Mouse (Mus musculus): ENCODE data around the gene Abhd14a. TPM values are rescaled to one million over a fixed set of nuclear protein-coding genes. Genes with fewer than 3 reads are reported as not detected.

The Abhd14a gene
- polyA plus RNA-seq, 2 experiments, result 14.3 to 16.4 TPM

DNA sequence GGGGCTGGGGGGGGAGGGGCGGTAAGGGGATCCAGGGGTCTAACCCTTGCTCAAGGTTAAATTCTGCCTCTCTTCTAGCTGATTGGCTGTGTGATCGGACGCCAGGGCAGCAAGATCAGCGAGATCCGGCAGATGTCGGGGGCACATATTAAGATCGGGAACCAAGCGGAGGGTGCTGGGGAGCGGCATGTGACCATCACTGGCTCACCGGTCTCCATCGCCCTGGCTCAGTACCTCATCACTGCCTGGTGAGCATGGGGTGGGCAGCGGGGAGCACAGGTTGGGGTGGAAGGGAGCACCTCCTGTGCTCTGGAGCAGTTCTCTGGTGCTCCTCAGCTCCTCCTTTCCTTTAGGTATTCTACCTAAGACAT is 14.9 kb upstream of the Abhd14a start:
- Histone ChIP-seq H3K27me3 (ENCODE audit: control insufficient read depth, insufficient read depth, low read length) (peaks cover 20% of the 10 kb centered on the region), H3K4me1 (replicated peaks; ENCODE audit: control insufficient read depth in 2 of 2, insufficient read depth in 2 of 2, low read length in 1 of 2) (no peaks in the 10 kb centered on the region), H3K4me2 (ENCODE audit: low read depth) (no peak overlapping the region), H3K9ac (replicated peaks) (no peak overlapping the region), H3K27ac (no peak overlapping the region), H3K36me3 (replicated peaks; ENCODE audit: control insufficient read depth, insufficient read depth, low read depth) (no peaks in the 10 kb centered on the region), H3K4me3 (ENCODE audit: insufficient read depth in 1 of 2, low read depth in 2 of 2, low read length in 2 of 2) (no peak overlapping the region), H3K9me3 (ENCODE audit: control insufficient read depth, low read length) (no peaks in the 10 kb centered on the region)
- TF ChIP-seq EP300 (IDR thresholded peaks at IDR 0.05; ENCODE audit: low read depth), result no peak
- no peak for TF ChIP-seq CTCF (IDR thresholded peaks at IDR 0.05; ENCODE audit: low read depth)
- WGBS (ENCODE audit: insufficient replicate concordance), result 84% methylated on average over 12 of the region's 12 CpGs
- ATAC-seq (ENCODE audit: insufficient read depth) (no peak), DNase-seq (ENCODE audit: low read depth in 3 of 3, low spot score in 3 of 3) (no peak)

DNA sequence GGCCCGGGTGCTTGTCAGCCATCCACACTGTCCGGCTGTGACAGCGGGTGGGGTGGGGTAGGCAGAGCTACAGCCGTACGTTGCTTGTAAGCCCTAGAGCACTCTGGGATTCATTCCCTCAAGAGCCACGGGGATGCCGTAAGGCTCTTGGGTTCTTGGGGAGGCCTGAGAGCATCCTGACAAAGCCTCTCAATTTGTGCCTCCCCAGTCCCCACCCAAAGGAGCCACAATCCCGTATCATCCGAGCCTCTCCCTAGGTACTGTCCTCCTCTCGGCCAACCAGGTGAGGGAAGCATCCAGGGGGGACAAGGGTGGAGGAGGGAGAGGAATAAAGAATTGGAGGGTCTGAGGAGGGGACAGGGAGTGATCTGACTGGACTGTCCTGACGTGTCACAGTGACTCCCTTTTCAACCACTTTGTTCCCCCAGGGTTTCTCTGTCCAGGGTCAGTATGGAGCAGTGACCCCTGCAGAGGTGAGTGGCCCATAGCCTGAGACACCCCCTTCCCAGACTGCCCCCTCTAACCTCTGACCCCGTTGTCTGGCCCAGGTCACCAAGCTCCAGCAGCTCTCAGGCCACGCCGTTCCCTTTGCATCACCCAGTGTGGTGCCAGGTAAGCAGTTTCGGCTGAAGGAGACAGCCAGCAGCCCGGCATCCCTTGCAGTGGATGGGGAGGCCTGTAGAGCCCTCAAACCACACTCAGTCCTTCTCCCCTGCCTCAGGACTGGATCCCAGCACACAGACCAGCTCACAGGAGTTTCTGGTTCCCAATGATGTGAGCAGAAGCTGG is 14.4 kb upstream of the Abhd14a start:
- Histone ChIP-seq H3K4me2 (ENCODE audit: low read depth) (no peak overlapping the region), H3K4me3 (ENCODE audit: insufficient read depth in 1 of 2, low read depth in 2 of 2, low read length in 2 of 2) (no peak overlapping the region), H3K27ac (no peak overlapping the region), H3K4me1 (replicated peaks; ENCODE audit: control insufficient read depth in 2 of 2, insufficient read depth in 2 of 2, low read length in 1 of 2) (no peaks in the 10 kb centered on the region), H3K27me3 (ENCODE audit: control insufficient read depth, insufficient read depth, low read length) (peaks cover 20% of the 10 kb centered on the region), H3K9me3 (ENCODE audit: control insufficient read depth, low read length) (no peaks in the 10 kb centered on the region), H3K36me3 (replicated peaks; ENCODE audit: control insufficient read depth, insufficient read depth, low read depth) (no peaks in the 10 kb centered on the region), H3K9ac (replicated peaks) (no peak overlapping the region)
- WGBS (ENCODE audit: insufficient replicate concordance), result 73% methylated on average over 16 of the region's 16 CpGs
- TF ChIP-seq CTCF (IDR thresholded peaks at IDR 0.05; ENCODE audit: low read depth) (no peak), EP300 (IDR thresholded peaks at IDR 0.05; ENCODE audit: low read depth) (no peak)
- ATAC-seq (ENCODE audit: insufficient read depth), result no peak
- DNase-seq (ENCODE audit: low read depth in 3 of 3, low spot score in 3 of 3), result no peak

DNA sequence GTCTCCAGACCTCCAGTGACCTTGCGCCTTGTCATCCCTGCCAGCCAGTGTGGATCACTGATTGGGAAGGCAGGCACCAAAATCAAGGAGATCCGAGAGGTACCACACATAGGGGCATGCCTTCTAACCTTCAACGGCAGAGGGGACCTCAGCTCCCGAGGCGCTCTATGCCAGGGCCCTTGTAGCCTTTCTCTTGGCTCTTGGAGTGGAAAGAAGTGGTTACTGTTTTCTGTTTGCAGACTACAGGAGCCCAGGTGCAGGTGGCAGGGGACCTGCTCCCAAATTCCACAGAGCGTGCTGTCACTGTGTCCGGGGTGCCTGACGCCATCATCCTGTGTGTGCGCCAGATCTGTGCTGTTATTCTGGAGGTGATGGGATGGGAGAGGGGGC is 13.5 kb upstream of the Abhd14a start:
- no peaks in the 10 kb centered on the region for H3K36me3 ChIP-seq (replicated peaks; ENCODE audit: control insufficient read depth, insufficient read depth, low read depth)
- WGBS (ENCODE audit: insufficient replicate concordance), result 76% methylated on average over 9 of the region's 9 CpGs
- no peaks in the 10 kb centered on the region for H3K9me3 ChIP-seq (ENCODE audit: control insufficient read depth, low read length)
- ATAC-seq (ENCODE audit: insufficient read depth) (no peak), DNase-seq (ENCODE audit: low read depth in 3 of 3, low spot score in 3 of 3) (no peak)
- no peak overlapping the region for H3K4me2 ChIP-seq (ENCODE audit: low read depth)
- TF ChIP-seq EP300 (IDR thresholded peaks at IDR 0.05; ENCODE audit: low read depth) (no peak), CTCF (IDR thresholded peaks at IDR 0.05; ENCODE audit: low read depth) (no peak)
- no peak overlapping the region for H3K9ac ChIP-seq (replicated peaks)
- no peaks in the 10 kb centered on the region for H3K4me1 ChIP-seq (replicated peaks; ENCODE audit: control insufficient read depth in 2 of 2, insufficient read depth in 2 of 2, low read length in 1 of 2)
- H3K4me3 ChIP-seq (ENCODE audit: insufficient read depth in 1 of 2, low read depth in 2 of 2, low read length in 2 of 2), result no peak overlapping the region
- peaks cover 18% of the 10 kb centered on the region for H3K27me3 ChIP-seq (ENCODE audit: control insufficient read depth, insufficient read depth, low read length)
- H3K27ac ChIP-seq, result no peak overlapping the region

DNA sequence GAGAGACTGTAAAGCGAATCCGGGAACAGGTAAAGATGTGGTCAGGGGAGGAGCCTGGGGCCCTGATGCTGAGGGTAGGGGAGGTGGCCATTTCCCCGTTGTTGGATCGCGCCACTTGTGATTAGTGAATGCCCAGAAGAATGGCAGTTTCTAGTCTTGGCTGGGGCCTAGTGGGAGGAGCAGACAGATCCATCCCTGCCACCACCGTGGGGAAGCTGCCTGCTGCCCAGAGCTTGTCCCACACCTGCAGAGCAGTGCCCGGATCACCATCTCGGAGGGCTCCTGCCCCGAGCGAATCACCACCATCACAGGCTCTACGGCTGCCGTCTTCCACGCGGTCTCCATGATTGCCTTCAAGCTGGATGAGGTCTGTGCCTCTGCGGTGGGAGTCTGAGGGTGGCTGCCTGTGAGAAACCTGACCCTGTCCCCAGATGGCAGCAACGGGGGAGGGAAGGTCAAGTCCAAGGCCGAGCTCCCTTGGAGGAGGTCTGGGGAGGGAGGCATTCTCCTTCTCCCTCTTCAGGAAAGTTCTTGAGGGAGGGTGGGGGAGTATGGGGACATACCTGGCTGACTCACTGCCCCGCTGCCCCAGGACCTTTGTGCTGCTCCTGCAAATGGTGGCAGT is 13.0 kb upstream of the Abhd14a start:
- Histone ChIP-seq H3K4me2 (ENCODE audit: low read depth) (no peak overlapping the region), H3K27ac (no peak overlapping the region), H3K4me3 (ENCODE audit: insufficient read depth in 1 of 2, low read depth in 2 of 2, low read length in 2 of 2) (no peak overlapping the region), H3K4me1 (replicated peaks; ENCODE audit: control insufficient read depth in 2 of 2, insufficient read depth in 2 of 2, low read length in 1 of 2) (peaks cover 0 to 3% of the 10 kb centered on the region in 2 experiments; a peak in 1 of 4 replicates), H3K27me3 (ENCODE audit: control insufficient read depth, insufficient read depth, low read length) (peaks cover 13% of the 10 kb centered on the region), H3K36me3 (replicated peaks; ENCODE audit: control insufficient read depth, insufficient read depth, low read depth) (no peaks in the 10 kb centered on the region), H3K9ac (replicated peaks) (no peak overlapping the region), H3K9me3 (ENCODE audit: control insufficient read depth, low read length) (no peaks in the 10 kb centered on the region)
- WGBS (ENCODE audit: insufficient replicate concordance), result 76% methylated on average over 18 of the region's 18 CpGs
- ATAC-seq (ENCODE audit: insufficient read depth), result no peak
- no peak for DNase-seq (ENCODE audit: low read depth in 3 of 3, low spot score in 3 of 3)
- TF ChIP-seq CTCF (IDR thresholded peaks at IDR 0.05; ENCODE audit: low read depth) (no peak), EP300 (IDR thresholded peaks at IDR 0.05; ENCODE audit: low read depth) (no peak)

DNA sequence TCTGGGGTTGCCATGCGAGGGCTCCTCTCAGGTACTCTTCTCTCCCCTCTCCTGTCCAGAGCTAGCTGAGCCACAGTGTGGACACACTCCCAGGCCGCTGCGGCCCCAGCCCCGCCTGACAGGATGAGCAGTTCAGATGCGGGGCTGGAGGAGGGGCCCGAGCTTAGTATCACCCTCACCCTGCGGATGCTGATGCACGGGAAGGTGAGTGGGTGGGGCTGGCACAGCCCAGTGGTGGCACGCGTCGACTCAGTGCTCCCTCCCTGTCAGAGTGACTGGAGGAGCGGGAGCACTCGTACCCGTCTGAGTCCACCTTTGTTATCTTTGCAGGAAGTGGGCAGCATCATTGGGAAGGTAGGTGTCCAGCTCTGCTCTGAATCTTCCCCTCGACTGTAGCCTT is 12.5 kb upstream of the Abhd14a start:
- 71% methylated on average over 15 of the region's 15 CpGs for WGBS (ENCODE audit: insufficient replicate concordance)
- Histone ChIP-seq H3K27me3 (ENCODE audit: control insufficient read depth, insufficient read depth, low read length) (peaks cover 8% of the 10 kb centered on the region), H3K27ac (no peak overlapping the region), H3K4me3 (ENCODE audit: insufficient read depth in 1 of 2, low read depth in 2 of 2, low read length in 2 of 2) (no peak overlapping the region), H3K4me1 (replicated peaks; ENCODE audit: control insufficient read depth in 2 of 2, insufficient read depth in 2 of 2, low read length in 1 of 2) (peaks cover 0 to 3% of the 10 kb centered on the region in 2 experiments; a peak in 1 of 4 replicates), H3K9me3 (ENCODE audit: control insufficient read depth, low read length) (no peaks in the 10 kb centered on the region), H3K9ac (replicated peaks) (no peak overlapping the region), H3K4me2 (ENCODE audit: low read depth) (no peak overlapping the region), H3K36me3 (replicated peaks; ENCODE audit: control insufficient read depth, insufficient read depth, low read depth) (no peaks in the 10 kb centered on the region)
- no peak for ATAC-seq (ENCODE audit: insufficient read depth)
- no peak for TF ChIP-seq EP300 (IDR thresholded peaks at IDR 0.05; ENCODE audit: low read depth)
- no peak for TF ChIP-seq CTCF (IDR thresholded peaks at IDR 0.05; ENCODE audit: low read depth)
- no peak for DNase-seq (ENCODE audit: low read depth in 3 of 3, low spot score in 3 of 3)
